Mouse (Mus musculus) right cerebral cortex, postnatal 14 days (tissue): Measurements from ENCODE around the gene Dock4.
A peak's percentile ranks its signal among the peaks of the same experiment; 100 is the strongest.

Source experiments
- DNase-seq: peaks from one replicate; pipeline ENCODE4 v3.0.0; 2022

The Dock4 gene

DNA sequence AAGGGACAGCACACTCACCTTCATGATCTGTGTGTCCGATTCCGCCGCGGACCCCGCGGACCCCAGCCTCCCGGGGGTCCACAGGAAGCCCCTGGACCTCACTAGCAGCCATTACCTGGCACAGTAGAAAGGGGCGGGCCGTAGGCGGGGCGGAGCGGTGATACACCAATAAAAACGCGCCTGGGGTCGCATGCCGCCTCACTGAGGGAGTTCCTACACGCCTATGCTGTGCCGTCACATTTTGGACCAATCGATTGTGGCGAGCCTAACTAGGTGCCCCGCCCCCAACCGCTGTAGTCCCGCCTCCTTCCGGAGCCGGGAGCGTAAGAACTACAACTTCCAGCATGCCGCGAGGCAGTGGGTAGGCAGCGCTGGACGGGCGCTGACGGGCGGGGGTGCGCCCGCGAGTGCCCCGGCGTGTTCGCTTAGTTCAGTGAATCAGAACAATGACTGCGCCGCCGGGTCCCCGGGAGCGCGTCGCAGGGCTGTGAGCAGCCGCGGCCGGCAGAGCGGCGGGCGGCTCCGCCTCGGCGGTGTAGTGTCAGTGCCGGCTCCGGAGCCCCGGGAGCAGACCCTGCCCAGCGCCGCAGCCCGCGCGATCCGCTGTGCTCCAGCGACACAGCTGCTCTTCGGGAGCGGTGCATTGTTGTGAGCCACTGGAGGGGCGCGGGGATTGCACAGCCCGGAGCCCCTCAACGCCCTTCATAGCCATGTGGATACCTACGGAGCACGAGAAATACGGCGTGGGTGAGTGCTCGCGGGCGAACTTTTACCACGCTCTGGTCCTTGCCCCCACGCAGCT is at the start of gene Dock4, which contains the start of gene Zfp277:
Gene Dock4 (plus strand): TSS at position 305 of the 802 bp plus-strand sequence.
Gene Zfp277 (minus strand): TSS at position 255 of the 802 bp plus-strand sequence.
- peak; percentile 99 for DNase-seq

DNA sequence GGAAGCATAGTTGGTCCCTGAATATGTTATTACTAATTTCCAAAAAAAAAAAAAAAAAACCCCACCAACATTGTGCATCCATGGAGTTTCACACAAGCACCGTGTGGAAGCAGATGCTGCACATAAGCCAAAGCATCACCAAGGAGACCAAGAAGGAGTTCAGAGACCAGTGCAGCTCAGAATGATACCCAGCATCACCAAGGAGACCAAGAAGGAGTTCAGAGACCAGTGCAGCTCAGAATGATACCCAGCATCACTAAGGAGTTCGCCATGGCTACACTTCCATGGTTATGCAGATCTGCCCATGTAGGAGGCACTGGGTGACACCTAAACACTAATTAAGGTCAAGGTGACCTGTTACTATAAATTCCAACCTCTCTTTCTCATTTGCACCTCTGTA is 46.8 kb upstream of the Dock4 start:
- no peak for DNase-seq

DNA sequence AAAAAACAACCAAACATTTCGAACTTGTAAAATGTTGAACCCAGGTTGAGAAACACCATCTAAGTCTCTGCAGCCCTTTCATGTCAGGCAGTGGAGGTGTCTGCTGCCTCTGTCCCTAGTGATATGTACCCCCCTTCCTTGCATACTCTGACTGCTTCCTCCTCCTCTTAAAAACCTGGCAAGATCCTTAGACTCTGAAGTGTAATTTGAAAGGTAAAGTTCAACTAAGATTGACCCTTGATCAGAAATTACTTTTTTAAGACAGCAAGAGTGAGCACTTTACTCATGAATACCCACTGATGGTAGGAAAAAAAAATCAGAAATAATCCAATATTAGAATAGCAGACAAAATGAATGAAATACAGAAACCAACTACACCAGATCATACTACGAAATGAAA is 46.4 kb upstream of the Dock4 start:
- DNase-seq: no peak

- no peak for DNase-seq
Observed at GRCm38 (mm10) chr12:40399812-40400211, 45.9 kb upstream of the Dock4 start.

DNA sequence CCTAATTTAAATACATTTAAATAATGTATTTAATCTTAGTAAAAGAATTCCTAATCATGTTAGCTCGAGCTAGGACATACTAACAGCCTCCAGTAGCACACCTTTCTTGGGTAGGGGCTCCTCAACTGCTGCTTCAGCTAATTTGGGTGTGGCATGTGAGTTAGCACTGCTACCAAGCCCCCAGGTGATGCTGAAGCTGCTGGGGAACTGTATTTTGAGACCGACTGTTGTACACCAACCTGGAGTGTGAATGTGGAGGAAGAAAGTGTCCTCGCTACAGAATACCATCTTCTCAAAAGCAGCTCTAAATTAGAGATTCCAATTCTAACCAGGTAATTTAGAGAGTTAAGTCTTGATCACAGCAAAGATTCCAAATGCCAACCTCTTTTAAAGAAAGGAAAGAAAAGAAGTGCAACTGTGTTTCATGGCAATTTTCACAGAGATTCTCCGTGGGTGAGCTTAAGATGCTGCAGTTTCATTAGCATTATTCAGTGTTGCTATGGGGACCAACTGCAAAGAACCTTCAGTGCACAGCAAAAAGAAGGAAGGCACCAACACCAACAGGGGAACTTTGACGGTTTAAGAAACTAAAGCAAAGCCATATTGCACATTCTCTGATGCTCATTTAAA is 31.0 kb upstream of the Dock4 start:
- no peak for DNase-seq

DNA sequence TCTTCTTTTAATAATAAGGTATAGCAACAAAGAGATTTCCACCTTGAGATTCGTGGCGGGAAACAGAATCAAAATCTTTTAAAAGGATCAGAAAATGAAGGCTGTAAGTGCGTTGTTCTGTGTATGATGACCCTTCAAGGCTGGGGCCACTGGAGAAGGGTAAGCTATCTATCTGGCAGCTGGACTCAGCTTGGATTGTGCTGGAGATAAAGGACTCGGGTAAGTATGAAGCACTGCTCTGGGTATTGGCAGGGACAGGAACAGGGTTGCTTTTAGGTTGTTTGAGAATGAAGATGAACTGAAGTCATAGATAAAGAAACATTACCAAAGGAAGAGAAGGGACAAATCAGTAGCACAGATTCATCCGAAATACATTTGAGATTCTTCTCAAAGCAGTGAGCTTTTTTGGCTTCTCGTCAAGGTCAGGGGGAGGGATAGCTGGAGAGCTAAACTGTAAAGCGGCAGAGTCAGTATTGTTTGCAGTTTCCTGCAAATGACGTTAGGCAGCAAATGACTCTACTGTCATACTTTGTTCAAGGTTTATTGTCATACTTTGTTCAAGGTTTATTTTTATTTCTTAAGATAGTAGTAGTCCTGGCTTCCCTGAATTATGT is 30.3 kb upstream of the Dock4 start:
- no peak for DNase-seq

- DNase-seq: no peak
Observed at GRCm38 (mm10) chr12:40417257-40417656, 28.5 kb upstream of the Dock4 start.

GRCm38 (mm10) chr12:40424991-40425390 is 20.8 kb upstream of the Dock4 start:
- DNase-seq: no peak

DNA sequence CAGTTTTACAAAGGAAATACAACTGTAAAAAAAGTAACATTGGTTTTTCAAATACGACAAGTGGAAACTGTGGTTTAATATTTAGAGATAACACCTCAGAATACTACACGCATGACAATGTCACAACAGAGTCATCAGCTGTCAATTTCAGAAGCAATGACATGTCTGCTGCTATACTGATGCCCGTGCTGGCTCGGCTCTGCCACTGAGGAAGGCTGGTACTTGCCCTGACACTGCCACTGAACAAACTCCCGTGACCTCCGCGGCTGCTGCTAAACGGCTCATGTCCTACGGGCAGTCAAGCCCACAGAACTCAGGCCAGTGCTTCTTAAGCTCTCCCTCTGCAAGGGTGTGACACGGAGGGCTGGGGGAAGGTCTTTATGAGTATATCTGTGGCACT is 18.1 kb upstream of the Dock4 start:
- no peak for DNase-seq

DNA sequence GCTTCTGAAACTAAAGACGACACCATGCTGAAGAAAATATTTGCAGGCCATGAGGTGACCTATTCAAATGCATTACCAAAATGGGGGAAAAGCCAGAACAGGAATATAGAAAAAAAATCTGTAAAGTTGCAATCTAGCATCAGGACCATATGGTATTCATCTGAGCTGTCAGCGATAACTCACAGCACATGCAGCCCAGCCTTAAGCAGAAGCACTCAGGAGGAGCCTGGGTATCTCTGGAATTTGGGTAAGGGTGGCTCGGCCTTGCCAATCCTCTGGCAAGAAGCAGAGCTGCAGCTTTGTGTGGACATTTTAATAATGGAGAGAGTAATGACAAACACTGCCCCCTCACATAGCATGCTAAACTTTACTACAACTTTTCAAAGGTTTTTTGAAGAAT is 15.8 kb upstream of the Dock4 start:
- no peak for DNase-seq

DNA sequence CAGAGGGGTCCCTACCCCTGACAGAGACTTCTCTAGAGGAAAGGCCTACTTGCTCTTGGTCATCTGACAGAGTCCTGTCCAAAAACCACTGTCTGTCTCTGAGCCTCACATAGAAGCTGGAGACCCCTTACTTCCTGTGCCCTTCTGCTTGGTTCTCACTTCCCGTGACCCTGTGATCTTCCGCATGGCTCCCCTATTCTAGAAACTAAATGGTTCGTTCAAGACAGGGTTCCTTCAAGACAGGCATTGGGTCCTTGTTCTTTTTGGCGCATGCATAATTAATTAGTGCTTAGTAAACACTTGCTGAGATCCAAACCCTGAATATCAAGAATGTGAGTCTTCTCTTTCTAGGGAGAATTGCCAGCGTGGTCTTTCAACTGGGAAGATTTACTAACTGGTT is 14.7 kb upstream of the Dock4 start:
- no peak for DNase-seq

DNA sequence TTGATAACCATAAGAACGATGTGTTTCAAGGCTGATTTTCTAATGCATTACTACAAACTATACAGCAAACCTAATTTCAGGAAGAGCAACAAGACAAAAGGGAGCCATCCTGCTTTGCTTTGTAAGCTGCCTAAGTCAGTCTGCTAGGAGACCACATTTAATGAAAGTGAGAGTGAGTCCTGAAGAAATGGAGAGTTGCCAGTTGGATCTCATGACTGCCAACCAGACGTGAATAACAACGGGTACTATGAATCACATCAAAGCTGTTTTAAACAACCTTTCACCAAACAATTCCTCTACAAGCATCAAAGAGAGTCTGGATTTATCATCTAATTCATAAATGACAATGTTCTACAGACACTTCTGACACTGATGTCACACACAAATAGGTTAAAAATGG is 11.7 kb upstream of the Dock4 start:
- no peak for DNase-seq

- no peak for DNase-seq
Observed at GRCm38 (mm10) chr12:40438049-40438448, 7.7 kb upstream of the Dock4 start.

DNA sequence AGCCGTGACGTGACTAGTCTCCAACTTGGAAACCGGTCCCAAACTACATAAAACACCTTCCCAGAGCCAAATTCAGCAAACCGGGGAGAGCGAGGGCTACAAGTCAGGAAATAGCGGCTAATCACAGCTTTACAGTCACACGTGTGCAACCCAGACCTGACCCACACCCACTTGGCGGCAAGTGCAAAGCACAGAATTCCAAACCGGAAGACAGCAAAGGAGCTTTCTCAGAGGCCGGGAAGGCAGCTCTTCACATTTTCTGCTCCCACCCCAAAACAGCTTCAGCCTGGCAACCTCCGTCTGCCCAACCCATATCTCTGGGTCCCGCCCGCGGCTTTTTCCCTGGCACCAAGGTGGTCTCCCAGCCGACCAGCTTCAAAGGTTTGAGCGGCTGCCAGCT is 546 bp upstream of the Dock4 start:
- no peak for DNase-seq

GRCm38 (mm10) chr12:40446450-40447381 is 964 bp downstream of the Dock4 start:
- DNase-seq: peak; percentile 50

- DNase-seq: no peak
Observed at GRCm38 (mm10) chr12:40447561-40448355, 2.0 kb downstream of the Dock4 start.

DNA sequence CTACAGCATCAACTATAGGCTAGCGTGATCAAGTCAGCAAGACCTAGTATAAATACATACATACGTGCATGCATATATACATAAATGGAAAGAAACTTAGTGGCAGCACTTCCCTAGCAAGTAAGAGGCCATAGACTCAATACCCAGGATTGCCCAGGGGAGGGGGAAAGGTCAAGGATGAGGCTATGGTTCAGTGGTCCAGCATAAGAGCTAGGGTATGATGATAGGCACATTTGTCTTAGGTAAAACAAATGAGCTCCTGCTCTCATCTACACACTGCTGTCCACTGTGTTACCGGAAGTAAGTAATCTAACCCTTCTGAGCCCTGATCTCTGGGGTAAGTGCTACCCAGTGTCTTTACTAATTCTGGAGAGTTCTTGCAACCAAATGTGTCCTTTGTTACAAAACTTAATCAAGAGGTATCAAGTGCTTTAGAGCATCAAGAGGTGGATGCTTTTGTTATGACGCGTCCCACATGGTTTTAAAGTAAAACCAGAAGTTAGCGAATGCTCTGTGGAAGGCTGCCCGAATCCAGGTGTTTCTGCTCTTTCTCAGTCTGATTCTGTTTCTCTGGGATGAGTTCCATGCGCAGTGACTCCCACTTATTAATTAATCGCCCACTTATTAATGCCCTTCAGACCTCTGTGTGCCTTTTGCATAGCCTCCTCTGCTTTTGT is 3.5 kb downstream of the Dock4 start:
- DNase-seq: no peak

GRCm38 (mm10) chr12:40456517-40456916 is 10.8 kb downstream of the Dock4 start:
- DNase-seq: no peak

- DNase-seq: no peak
Observed at GRCm38 (mm10) chr12:40458977-40459376, 13.2 kb downstream of the Dock4 start.

DNA sequence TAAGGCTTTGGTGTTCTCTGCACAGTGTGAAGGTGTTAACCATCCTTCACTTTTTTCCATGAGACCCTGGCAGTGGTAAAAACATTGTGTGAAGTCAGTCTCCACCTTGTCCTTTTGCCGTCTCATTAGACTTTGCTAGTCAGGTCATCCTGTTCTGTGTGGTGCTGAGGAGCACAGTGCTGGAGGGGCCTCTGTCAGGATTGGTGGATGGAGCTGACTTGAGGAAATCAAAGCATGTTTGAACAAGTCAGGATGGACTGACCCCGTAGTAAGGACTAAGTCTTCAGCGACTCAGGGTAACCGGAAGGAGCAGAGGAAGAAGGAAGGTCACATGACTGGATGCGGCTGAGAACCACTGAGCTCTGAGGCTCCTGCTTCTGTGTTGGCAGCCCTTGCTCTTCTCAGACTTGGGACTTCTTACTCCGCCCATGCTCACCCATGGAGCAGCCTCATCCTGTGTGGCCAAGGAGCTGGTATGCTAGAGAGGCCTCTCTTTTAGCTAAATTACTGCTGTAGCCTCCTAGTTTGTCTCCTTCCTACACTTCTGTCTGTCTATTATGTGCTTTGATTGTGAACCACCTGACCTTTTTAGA is 14.0 kb downstream of the Dock4 start:
- no peak for DNase-seq

DNA sequence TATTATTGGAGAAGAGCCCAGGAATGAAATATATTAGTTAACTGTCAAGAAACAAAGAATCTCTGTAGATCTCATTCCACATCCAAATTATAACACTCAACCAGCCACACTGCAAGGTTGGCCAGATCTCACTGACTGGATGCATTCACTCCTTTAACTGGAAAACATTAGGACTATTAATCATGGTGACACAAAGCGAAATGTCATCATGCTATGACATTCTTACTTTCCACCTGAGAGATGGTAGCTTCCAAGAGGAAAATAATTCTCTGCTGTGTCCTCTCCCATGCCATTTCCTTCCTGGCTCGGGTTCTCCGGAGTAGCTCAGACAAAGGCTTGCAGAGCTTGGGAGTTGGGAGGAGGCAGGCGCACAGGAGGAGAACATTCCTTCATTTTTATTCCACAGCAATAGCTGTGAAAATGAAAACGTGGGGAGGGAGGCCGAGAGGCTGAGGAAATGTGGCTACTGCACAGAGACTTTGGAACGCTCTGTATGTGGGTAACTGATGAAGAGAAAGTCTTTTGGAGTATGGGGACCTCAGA is 17.0 kb downstream of the Dock4 start:
- DNase-seq: no peak
